Mouse (Mus musculus): ENCODE data around the gene Tspan15.

The Tspan15 gene

GRCm38 (mm10) chr10:62230708-62231394 is at the start of gene Tspan15:
TSS of gene Tspan15 (minus strand) at chr10:62231251.
- DNase-seq (ENCODE audit: low spot score in 2 of 2): peak; percentile 66 to 87

GRCm38 (mm10) chr10:62279671-62280070 is 48.6 kb upstream of the Tspan15 start:
- DNase-seq (ENCODE audit: low spot score in 2 of 2): no peak

GRCm38 (mm10) chr10:62279066-62279465 is 48.0 kb upstream of the Tspan15 start:
- no peak for DNase-seq (ENCODE audit: low spot score in 2 of 2)

GRCm38 (mm10) chr10:62277499-62278293 is 46.6 kb upstream of the Tspan15 start:
- no peak for DNase-seq (ENCODE audit: low spot score in 2 of 2)

GRCm38 (mm10) chr10:62275235-62275634 is 44.2 kb upstream of the Tspan15 start:
- peak; percentile 85 to 87 for DNase-seq (ENCODE audit: low spot score in 2 of 2)

GRCm38 (mm10) chr10:62269278-62269677 is 38.2 kb upstream of the Tspan15 start:
- no peak for DNase-seq (ENCODE audit: low spot score in 2 of 2)

- no peak for DNase-seq (ENCODE audit: low spot score in 2 of 2)
Measured at GRCm38 (mm10) chr10:62264299-62264698, 33.2 kb upstream of the Tspan15 start.

- DNase-seq (ENCODE audit: low spot score in 2 of 2): peak; percentile 50 to 72
Measured at GRCm38 (mm10) chr10:62261115-62261886, 30.2 kb upstream of the Tspan15 start.

- DNase-seq (ENCODE audit: low spot score in 2 of 2): no peak
Measured at GRCm38 (mm10) chr10:62258298-62258697, 27.2 kb upstream of the Tspan15 start.

- DNase-seq (ENCODE audit: low spot score in 2 of 2): no peak
Measured at GRCm38 (mm10) chr10:62252496-62253235, 21.6 kb upstream of the Tspan15 start.

GRCm38 (mm10) chr10:62252000-62252488 is 21.0 kb upstream of the Tspan15 start, which contains the start of gene Tacr2:
TSS of gene Tacr2 (plus strand) at chr10:62252438.
- no peak for DNase-seq (ENCODE audit: low spot score in 2 of 2)

GRCm38 (mm10) chr10:62247815-62248214 is 16.8 kb upstream of the Tspan15 start:
- no peak for DNase-seq (ENCODE audit: low spot score in 2 of 2)

- DNase-seq (ENCODE audit: low spot score in 2 of 2): no peak
Measured at GRCm38 (mm10) chr10:62247156-62247555, 16.1 kb upstream of the Tspan15 start.

- no peak for DNase-seq (ENCODE audit: low spot score in 2 of 2)
Measured at GRCm38 (mm10) chr10:62244067-62244466, 13.0 kb upstream of the Tspan15 start.

- peak in 1 of 2 experiments; percentile 63 for DNase-seq (ENCODE audit: low spot score in 2 of 2)
Measured at GRCm38 (mm10) chr10:62242896-62243295, 11.8 kb upstream of the Tspan15 start.

GRCm38 (mm10) chr10:62242358-62242757 is 11.3 kb upstream of the Tspan15 start:
- no peak for DNase-seq (ENCODE audit: low spot score in 2 of 2)

GRCm38 (mm10) chr10:62239270-62239669 is 8.2 kb upstream of the Tspan15 start:
- DNase-seq (ENCODE audit: low spot score in 2 of 2): no peak

GRCm38 (mm10) chr10:62238688-62239087 is 7.6 kb upstream of the Tspan15 start:
- no peak for DNase-seq (ENCODE audit: low spot score in 2 of 2)

GRCm38 (mm10) chr10:62237205-62237604 is 6.2 kb upstream of the Tspan15 start:
- no peak for DNase-seq (ENCODE audit: low spot score in 2 of 2)

GRCm38 (mm10) chr10:62236165-62236564 is 5.1 kb upstream of the Tspan15 start:
- no peak for DNase-seq (ENCODE audit: low spot score in 2 of 2)

GRCm38 (mm10) chr10:62231811-62232210 is 760 bp upstream of the Tspan15 start:
- DNase-seq (ENCODE audit: low spot score in 2 of 2): no peak

Data from cerebellum, postnatal 4 days (tissue).